Comparison of ENCODE assay signal across 20 mouse cellular contexts in the genomic region with DNA sequence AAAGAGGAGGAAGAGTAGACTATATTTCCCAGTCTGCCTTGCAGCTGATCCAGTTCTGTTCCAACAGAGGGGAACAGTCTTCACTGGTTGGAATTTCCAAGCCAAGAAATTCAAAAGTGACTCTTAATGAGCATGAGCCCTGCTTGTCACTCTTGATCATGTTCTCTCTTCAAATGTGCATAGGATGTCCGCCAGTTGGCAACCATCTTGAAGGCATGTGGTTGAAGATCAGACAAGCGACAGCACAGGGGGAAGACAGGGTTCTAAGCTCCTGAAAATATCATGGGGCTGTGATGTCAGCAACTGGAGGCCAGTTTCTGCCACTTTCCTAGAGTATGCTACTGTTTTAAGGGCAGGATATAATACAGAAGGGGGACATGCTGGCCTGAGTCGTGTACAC.
DNase-seq lines count a peak whose midpoint lies in the region; ATAC-seq and TF ChIP-seq lines count a peak whose summit lies in the region.
"Had no signal": no experiment of that assay in that cellular context is flagged by ENCODE, and none has a peak within 500 bp of the region (broad histone marks: within the 10 kb centered on the region; RNA-seq: fewer than 3 reads in every experiment).

No protein-coding gene starts in this region.

- DNase-seq in cerebellum, postnatal 14 days, result peak; percentile 62 to 63
- DNase-seq in cerebellum, postnatal 25 days, result no peak
- peak; percentile 61 for DNase-seq in left cerebral cortex, postnatal 4 days
- DNase-seq in left cerebral cortex, postnatal 36 days (ENCODE audit: low spot score in 2 of 2), result no peak
- peak; percentile 26 for DNase-seq in midbrain, postnatal 0 days (ENCODE audit: low spot score)
- no peak for DNase-seq in spleen, postnatal 36 days (ENCODE audit: low spot score in 2 of 2)
- DNase-seq: adrenal gland, adult 8-10 months; adrenal gland, postnatal 14 days; adrenal gland, postnatal 36 days; cerebellum, adult 11-12 months; cerebellum, adult 8-10 months; cerebellum, adult 9-11 months; forebrain, postnatal 0 days had no signal

- no peaks in the 10 kb centered on the region for H3K36me3 ChIP-seq in midbrain, postnatal 0 days (ENCODE audit: insufficient read depth, low read length)
- no peaks in the 10 kb centered on the region for H3K36me3 ChIP-seq in midbrain, embryonic 15.5 days (replicated peaks)
- H3K36me3 ChIP-seq: embryonic facial prominence, embryonic 10.5 days; embryonic facial prominence, embryonic 12.5 days; forebrain, embryonic 15.5 days had no signal

- no peaks in the 10 kb centered on the region for H3K27me3 ChIP-seq in midbrain, postnatal 0 days (ENCODE audit: insufficient read depth, low read length)
- no peaks in the 10 kb centered on the region for H3K27me3 ChIP-seq in midbrain, embryonic 15.5 days (replicated peaks)
- H3K27me3 ChIP-seq: embryonic facial prominence, embryonic 12.5 days; forebrain, embryonic 13.5 days; forebrain, embryonic 15.5 days had no signal

- no peak overlapping the region for H3K4me2 ChIP-seq in midbrain, postnatal 0 days (ENCODE audit: low read depth, low read length, poor library complexity, severe bottlenecking)
- H3K4me2 ChIP-seq in midbrain, embryonic 15.5 days, result no peak overlapping the region
- H3K4me2 ChIP-seq: embryonic facial prominence, embryonic 12.5 days; forebrain, embryonic 13.5 days; forebrain, embryonic 15.5 days had no signal

- H3K9me3 ChIP-seq in midbrain, postnatal 0 days (ENCODE audit: low read length), result no peaks in the 10 kb centered on the region
- no peaks in the 10 kb centered on the region for H3K9me3 ChIP-seq in midbrain, embryonic 15.5 days
- H3K9me3 ChIP-seq: embryonic facial prominence, embryonic 10.5 days; embryonic facial prominence, embryonic 12.5 days; forebrain, embryonic 13.5 days; forebrain, embryonic 15.5 days had no signal

- no peak for ATAC-seq in midbrain, postnatal 0 days (ENCODE audit: low FRiP score)
- no peak for ATAC-seq in midbrain, embryonic 15.5 days (replicated peaks)
- ATAC-seq: activated CD4-positive, CD25-positive, alpha-beta regulatory T cell, adult 4 months; forebrain, embryonic 13.5 days; forebrain, embryonic 15.5 days; forebrain, postnatal 0 days; Patski had no signal

- H3K4me3 ChIP-seq in midbrain, postnatal 0 days (ENCODE audit: low read depth, low read length), result no peak overlapping the region
- H3K4me3 ChIP-seq in midbrain, embryonic 15.5 days, result no peak overlapping the region
- H3K4me3 ChIP-seq: embryonic facial prominence, embryonic 10.5 days; embryonic facial prominence, embryonic 12.5 days; forebrain, embryonic 13.5 days; forebrain, embryonic 15.5 days had no signal

- WGBS in midbrain, postnatal 0 days, result 82% methylated on average over 3 of the region's 3 CpGs
- 83% methylated on average over 3 of the region's 3 CpGs for WGBS in midbrain, embryonic 15.5 days

- H3K27ac ChIP-seq in midbrain, postnatal 0 days (ENCODE audit: low read depth, low read length), result no peak overlapping the region
- no peak overlapping the region for H3K27ac ChIP-seq in midbrain, embryonic 15.5 days
- H3K27ac ChIP-seq: embryonic facial prominence, embryonic 10.5 days; embryonic facial prominence, embryonic 12.5 days; forebrain, embryonic 13.5 days; forebrain, embryonic 15.5 days had no signal

- intact Hi-C loops in left cerebral cortex, postnatal 4 days (cut with DNase I), result no loop called here
- intact Hi-C loops in left cerebral cortex, postnatal 36 days (cut with DNase I), result no loop called here

- H3K4me1 ChIP-seq in midbrain, postnatal 0 days (ENCODE audit: insufficient read depth, low read length), result no peaks in the 10 kb centered on the region
- H3K4me1 ChIP-seq in midbrain, embryonic 15.5 days, result no peaks in the 10 kb centered on the region
- H3K4me1 ChIP-seq: embryonic facial prominence, embryonic 10.5 days; embryonic facial prominence, embryonic 12.5 days; forebrain, embryonic 13.5 days; forebrain, embryonic 15.5 days had no signal

- TF ChIP-seq CTCF in midbrain, postnatal 0 days (IDR thresholded peaks at IDR 0.05), result no peak

- H3K9ac ChIP-seq in midbrain, postnatal 0 days (replicated peaks; ENCODE audit: low read length, poor library complexity, severe bottlenecking), result no peak overlapping the region
- no peak overlapping the region for H3K9ac ChIP-seq in midbrain, embryonic 15.5 days
- H3K9ac ChIP-seq: embryonic facial prominence, embryonic 12.5 days; forebrain, embryonic 13.5 days; forebrain, embryonic 15.5 days; forebrain, postnatal 0 days had no signal

Comparison
In these comparisons a context has a peak if more than half of its experiments do, and no peak if none do; other contexts are left out.
1. DNase-seq: peak in cerebellum, postnatal 14 days (2 of 2), left cerebral cortex, postnatal 4 days (single experiment) and midbrain, postnatal 0 days (single experiment); none in cerebellum, postnatal 25 days (0 of 2), left cerebral cortex, postnatal 36 days (0 of 2) and spleen, postnatal 36 days (0 of 2).